Mouse (Mus musculus) brain, embryonic 18.5 days (tissue): ENCODE measurements around the gene Nup214.
"Not testable (repeated sequence)": the region's sequence is repeated elsewhere in the genome, so short reads cannot be mapped to it uniquely, and the experiment has no call there.

Experiments
- DNase-seq: peaks from one replicate; pipeline ENCODE4 v3.0.0-alpha.2; 2012; ENCODE audit warnings: low read depth, low spot score

Gene Nup214

DNA sequence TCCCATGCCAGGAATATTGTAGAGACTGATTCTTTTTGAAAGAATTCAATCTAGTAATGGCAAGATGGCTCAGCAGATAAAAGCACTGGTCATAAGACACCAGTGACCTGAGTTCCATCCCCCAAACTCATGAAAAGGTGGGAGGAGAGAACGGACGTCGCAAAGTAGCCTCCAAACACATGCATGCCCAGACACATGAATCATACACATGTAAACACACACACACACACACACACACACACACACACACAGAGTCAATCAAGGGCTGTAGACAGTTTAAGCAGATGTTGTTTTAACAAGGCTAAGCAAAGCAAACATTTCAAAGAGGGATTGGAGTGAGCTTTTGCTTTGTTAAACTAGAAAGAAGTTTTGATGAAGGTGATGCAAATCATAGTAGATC lies 10.0 kb upstream of the Nup214 start:
- no peak for DNase-seq

- DNase-seq = no peak
Measured at GRCm38 (mm10) chr2:31965110-31965509, 9.1 kb upstream of the Nup214 start.

DNA sequence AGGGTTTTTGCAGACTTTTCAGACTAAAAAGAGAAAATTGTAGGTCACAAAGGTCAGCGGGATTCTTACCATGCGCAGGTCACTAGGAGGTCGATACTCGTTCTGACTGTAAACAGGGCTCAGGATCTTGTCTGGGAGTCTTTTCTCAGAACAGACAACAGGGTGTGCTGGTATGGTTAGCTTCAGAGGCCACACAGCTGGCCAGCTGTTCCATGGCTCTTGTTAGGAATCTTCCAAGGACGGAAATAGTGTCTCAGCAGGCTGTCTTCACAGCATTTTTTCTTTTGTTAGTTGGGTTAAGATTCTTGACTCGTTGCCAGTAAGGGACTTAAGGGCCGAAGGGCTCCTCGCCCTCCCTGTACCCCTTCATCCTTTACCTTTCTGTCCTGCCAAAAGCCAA lies 7.4 kb upstream of the Nup214 start:
- no peak for DNase-seq

GRCm38 (mm10) chr2:31972589-31972988 lies 1.6 kb upstream of the Nup214 start:
- DNase-seq = no peak

- no peak for DNase-seq
Measured at GRCm38 (mm10) chr2:31974809-31975371, 654 bp downstream of the Nup214 start.

- DNase-seq = no peak
Measured at GRCm38 (mm10) chr2:31987774-31988173, 13.5 kb downstream of the Nup214 start.

DNA sequence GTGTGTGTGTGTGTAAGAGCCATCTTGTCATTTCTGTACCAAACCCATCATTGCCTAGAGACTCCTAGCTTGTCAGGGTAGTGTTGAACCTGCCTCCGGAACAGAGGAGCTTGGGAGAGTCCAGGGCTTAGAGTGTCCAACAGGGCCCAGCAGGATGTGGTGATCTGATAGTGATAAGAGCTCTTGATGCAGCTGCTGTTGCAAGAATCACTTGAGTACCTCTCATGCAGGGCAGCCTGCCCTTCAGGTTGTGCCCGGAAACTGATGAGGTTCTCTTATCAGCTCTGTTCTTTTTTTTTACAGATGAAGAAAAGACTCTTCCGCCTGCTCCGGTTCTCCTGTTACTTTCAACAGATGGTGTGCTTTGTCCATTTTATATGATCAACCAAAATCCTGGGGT lies 16.7 kb downstream of the Nup214 start:
- DNase-seq = no peak

DNA sequence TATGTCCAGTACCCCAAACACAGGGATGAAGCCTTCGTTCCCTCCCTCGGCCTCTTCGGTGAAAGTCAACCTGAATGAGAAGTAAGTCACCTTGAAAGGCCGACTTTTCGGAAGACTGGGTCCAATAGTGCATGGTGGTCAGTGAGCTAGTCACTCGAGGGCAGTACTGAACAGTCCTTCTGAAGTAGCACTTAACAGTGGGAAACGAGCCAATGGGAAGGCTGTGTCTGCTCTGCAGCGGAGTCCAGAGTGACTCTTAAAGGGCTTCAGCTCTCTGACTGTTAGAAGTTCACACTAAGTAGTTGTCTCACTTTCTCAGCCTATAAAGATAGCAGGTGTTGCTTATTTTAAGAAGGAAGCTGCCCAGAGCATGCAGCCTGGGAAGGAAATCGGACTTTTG lies 20.7 kb downstream of the Nup214 start:
- no peak for DNase-seq

DNA sequence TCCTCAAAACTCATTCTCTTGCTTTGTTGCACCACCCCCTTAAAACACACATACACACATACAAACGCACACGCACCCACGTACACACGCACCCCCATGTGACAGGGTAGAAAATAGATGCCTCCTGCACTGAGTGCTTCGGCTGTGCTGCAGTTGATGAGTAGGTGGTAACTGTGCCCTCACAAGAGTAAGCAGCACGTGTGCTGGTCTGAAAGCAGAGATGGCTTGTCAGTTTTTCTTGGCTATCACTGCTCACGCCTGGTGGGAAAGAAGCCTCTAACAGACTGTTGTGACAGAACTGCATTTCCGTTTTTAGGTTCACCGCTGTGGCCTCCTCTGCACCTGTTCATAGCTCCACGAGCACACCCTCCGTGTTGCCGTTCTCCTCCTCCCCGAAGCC lies 21.8 kb downstream of the Nup214 start:
- no peak for DNase-seq

DNA sequence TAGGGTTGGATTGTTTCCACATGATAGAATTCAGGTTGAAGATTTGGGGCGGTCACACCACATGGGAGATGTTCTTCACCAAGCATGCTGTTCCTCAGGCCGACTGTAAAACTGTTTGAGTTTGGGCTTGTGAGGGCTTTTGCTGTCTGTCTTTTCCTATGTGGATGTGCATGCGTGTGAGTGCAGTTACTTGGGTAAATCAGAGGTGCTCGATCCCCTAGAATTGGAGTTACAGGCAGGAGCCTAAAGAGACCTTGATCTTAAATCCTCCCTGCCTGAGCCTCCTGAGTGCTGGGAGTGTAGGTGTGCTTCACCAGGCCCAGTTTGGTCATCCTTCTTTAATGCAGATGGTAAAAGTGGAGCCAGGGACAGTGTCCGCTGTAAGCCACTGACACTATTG lies 23.3 kb downstream of the Nup214 start:
- no peak for DNase-seq

- no peak for DNase-seq
Measured at GRCm38 (mm10) chr2:31998443-31998842, 24.2 kb downstream of the Nup214 start.

DNA sequence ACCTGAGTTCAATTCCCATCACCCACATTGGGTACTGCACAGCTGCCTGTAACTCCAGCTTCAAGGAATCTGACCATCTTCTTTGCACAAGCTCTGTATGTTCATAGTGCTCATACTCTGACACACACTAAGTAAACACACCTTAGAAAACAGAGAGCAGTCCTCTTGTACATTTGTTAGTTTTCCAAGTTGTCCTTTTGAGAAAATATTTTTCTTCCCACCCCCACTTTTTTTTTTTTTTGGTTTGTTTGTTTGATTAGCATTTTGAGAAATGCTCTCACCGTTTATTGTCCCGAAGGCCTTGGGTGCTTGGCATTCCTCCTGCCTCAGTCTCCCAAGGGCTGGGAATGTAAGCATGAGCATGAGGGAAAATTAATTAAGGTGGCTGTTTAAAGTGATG lies 34.1 kb downstream of the Nup214 start:
- no peak for DNase-seq

- DNase-seq = no peak
Measured at GRCm38 (mm10) chr2:32008716-32009115, 34.5 kb downstream of the Nup214 start.

- DNase-seq = no peak
Measured at GRCm38 (mm10) chr2:32019704-32020103, 45.5 kb downstream of the Nup214 start.

DNA sequence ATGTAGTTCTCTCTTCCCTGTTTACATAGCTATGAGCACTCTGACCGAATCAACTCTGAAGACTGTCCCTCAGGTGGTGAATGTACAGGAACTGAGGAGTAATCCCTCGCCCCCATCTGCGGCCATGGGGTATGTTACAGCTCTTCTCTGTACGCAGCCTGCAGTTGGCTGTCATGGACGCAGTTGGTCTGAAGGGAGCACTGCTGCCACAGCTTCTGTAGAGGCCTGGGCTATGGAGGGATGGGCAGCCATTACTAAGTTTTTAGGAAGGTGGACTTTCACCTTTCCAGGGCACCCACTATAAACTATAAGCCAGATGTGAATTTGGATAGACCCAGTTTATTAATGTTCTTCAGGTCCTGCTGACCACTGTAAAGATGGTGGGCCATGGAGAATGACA lies 46.0 kb downstream of the Nup214 start:
- no peak for DNase-seq

- DNase-seq = no peak
Measured at GRCm38 (mm10) chr2:32024372-32024771, 50.1 kb downstream of the Nup214 start.

DNA sequence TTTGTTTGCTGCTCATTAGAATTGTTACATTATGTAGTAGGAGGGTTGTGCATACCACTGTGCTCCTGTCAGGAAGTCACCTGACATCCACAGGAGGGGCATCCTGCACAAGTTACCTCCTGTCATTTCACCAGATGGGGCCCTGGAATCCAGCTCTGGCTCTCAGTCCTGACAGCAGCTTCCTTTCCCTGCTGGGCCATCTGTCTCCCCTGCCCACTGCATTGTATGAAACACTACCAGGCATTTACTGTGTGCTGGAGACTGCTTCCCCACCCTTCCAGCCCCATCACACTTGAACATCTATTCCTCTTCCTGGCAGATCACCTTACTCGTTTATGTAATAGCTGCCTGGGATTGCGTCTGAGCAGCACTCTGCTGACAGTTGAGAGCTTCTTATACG lies 55.4 kb downstream of the Nup214 start:
- no peak for DNase-seq

- DNase-seq = no peak
Measured at GRCm38 (mm10) chr2:32033436-32033835, 59.2 kb downstream of the Nup214 start.

- no peak for DNase-seq
Measured at GRCm38 (mm10) chr2:32034206-32034605, 60.0 kb downstream of the Nup214 start.

DNA sequence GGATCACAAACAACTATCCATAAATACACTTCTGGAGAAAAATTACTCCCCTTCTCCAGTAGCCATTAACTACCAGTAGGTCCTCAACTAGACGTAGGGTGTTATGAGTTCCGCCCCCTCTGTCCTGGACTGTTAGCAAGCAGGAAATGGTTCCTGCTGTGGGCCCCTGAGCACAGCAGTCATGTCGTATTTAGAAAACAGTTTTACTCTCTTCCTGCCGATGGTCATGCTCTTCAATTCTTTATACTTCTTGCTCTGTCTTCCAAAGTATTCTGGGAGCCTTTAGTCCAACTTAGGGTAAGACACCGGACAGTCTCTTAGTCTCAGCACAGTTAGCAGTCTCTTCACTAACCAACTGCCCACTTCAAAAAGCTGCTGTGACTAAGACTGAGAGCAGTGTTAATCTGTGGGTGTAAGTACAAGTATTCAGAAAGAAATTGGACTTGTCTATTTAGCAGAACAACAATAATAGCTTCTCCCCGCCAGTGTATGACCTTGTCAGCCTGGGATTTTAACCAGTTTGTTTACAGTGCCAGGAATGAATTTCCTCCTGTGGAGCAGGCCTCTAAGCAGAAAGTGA lies 63.1 kb downstream of the Nup214 start:
- no peak for DNase-seq

DNA sequence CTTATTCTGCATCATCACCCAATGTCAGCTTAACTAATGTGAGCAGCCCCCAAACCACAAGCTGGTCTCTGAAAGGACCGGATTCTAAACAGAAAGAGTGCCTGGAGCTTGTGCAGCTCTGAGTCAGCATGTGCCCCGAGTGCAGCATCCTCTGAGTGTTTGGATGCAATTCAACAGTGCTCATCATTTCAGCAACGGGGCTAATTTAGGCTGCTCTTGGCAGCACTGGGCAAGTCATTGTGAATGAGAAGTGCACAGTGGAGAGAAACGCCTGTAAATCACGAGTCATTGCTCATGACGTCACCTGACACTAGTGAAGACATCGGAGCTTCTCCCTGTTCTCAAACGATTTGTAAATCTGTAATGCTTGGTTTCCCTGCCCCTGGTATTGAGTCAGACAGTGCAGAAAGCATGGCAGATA lies 64.4 kb downstream of the Nup214 start:
- no peak for DNase-seq

DNA sequence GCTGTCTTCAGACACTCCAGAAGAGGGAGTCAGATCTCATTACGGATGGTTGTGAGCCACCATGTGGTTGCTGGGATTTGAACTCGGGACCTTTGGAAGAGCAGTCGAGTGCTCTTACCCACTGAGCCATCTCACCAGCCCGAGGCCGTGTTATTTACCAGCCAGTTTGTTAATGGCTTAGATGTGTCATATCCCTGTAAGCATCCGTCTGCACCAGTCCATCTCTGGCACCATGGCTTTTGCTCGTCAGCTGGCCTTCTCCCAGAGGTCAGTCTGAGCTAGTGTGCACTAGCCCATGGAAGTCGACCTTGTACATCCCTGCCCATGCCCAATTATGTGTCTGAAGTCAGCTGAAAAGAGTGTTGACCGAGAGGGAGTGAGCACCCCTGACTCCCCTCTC lies 66.4 kb downstream of the Nup214 start:
- DNase-seq = not testable (repeated sequence)

DNA sequence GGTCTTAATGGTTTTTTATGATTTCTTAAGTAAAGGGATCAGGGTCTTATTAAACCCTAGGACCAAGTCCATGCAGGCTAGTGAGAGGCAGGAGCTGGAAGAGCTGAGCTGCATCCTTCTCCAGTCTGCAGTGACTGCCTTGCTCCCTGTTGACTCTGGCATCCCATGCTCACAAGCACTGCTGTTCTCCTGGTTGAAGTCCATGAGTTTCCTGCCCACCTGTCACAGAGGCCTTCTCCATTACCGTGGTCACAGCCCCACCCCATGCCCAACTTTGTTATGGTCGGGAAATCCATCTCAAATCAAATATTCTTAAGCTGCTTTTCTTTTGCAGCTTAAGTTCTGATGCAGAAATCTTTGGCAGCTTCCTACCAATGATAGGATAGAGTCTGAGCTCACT lies 66.9 kb downstream of the Nup214 start:
- DNase-seq = no peak

- DNase-seq = no peak
Measured at GRCm38 (mm10) chr2:32043836-32044235, 69.6 kb downstream of the Nup214 start.
